Mouse (Mus musculus): ENCODE measurements at regions not wholly inside any gene's neighbourhood (a gene's known extent, or its start where the extent isn't known, plus 50 kb on each side); places are given as distances from the start of the nearest gene placed in this dataset.

DNA sequence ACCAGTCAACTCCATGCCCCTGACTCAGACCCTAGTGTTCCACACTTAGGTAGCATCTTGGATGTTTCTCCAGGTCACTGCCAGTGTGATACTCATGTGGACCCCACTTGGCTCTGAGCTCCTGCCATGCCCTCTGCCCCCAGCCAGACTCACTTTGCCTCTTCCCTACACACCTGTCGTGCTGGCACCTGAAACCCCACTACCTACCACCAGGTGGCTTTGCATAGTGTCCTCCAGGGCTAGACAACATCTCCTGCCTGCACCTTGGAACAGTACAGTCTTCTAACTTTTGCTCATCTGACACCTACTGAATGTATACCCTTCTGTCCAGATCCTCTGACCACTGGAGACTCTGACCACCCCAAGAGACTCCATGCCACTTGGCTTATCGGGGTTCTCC is 80.6 kb downstream of the Fam53a start:
- no peak for DNase-seq (ENCODE audit: low spot score)

DNA sequence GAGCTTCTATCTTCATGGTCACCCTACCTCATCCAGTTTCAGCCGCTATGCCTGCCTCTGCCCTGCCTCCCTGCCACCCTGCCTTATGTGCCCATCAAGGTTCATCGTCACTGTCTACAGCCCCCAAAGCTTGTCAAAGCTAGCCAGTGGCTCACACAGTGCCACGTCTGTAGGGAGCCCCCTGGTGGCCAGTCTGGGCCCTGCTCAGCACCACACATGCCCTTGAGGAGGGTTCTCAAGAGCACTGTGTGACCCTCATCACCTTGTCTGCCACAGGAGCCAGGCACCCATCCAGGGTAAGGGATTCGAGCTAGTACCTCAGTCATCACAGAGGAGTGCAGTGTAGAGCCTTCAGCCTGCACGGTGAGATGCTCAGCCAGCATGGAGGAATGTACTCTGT is 86.1 kb downstream of the Fam53a start:
- peak; percentile 42 for DNase-seq (ENCODE audit: low spot score)

DNA sequence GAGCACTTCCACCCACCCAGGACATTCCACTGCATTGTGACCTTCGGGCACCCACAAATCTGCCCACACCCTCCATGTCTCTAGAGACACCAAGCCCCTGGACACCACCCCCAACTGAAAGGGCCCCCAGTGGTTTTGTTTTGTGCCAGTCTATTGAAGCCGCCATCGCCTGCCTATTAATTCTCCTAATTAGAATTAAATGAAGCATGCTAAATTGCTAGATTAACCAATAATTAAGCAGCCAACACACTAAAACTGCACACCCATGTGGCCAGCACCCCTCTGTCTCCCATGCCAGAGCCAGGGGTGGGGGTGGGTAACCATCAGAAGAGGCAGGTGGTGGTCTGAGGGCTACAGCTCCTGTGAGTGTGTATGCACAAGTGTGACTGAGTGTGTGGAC is 86.8 kb downstream of the Fam53a start:
- no peak for DNase-seq (ENCODE audit: low spot score)

DNA sequence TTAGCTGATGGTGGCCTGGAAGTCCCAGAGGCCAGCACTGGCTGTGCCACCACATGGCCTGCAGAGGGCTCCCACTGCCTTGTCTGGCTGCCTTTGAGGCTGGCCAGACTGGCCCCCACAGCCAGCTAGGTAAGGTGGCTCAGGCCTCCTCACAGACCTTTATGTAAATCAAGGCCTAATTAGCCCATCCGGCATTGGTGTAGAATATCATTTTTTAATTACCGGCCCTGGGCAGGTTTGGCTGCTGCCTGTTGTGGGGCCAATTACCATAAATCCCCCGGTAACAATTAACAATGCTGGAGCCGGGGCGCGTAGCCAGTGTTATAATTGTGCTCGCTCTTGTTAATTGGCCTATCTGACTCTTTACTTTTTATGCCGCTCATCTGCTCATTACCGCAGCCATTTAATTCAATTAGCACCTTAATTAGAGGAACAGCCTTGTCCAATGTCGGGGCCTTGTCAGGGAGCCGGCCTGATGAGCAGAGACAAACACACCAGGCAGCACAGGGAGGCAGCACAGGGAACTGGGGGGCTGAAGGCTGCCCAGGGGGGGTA is 87.4 kb downstream of the Fam53a start:
- no peak for DNase-seq (ENCODE audit: low spot score)

DNA sequence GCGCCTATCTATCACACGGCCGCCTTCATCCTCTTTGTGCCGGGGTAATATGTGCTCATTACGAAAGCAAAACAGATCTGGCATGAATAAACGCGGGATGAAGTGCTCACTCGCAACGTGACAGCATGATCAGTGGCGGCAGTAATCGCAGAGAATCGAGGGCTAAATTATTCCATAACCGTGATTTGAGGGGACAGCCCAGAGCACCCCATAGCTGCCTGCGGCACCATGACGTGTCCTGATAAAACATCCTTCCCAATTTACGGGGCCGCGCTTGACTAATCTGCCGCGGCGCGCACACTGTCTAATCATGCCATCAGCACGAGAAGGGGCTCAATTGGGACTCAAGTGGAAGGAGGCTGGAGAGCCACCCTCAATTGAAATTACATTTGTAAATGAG is 89.2 kb downstream of the Fam53a start:
- no peak for DNase-seq (ENCODE audit: low spot score)

DNA sequence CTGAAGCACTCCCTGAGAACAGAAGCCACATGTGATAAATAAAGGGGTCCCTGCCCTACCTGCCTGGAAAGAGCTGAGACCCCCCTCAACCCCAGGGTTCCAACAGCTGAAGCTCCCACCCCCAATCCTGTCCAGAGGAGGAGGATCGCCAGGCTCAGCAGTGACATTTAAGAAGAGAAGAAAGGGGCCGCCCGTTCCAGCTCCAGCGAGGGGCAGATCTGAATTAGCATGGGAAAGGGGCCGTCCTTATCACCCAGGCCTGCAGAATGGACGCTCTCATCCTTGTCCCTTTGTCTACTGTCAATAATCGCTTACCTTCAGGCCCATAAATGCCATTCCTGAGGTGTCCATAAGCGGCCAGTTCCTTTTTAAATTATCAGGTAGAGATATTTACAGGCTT is 92.0 kb downstream of the Fam53a start:
- no peak for DNase-seq (ENCODE audit: low spot score)

DNA sequence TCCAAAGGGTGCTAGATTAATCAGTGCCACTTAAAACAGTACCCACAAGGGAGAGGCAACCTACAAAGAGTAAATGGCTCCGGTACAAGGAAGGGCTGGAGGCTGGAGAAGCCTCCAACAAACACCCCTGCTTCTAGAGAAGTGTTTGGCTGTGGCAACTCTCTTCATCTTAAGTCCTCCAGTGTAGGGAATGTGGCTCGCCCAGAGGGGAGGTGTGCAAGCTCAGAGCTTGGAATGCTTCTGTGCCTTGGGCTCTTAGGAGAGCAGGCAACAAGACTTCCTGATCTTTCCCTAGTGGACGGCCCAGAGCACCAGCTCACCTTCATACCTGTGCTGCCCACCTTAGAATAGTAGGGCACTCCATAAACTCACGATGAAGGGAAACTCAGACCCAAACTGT is 92.4 kb downstream of the Fam53a start:
- DNase-seq (ENCODE audit: low spot score), result no peak

DNA sequence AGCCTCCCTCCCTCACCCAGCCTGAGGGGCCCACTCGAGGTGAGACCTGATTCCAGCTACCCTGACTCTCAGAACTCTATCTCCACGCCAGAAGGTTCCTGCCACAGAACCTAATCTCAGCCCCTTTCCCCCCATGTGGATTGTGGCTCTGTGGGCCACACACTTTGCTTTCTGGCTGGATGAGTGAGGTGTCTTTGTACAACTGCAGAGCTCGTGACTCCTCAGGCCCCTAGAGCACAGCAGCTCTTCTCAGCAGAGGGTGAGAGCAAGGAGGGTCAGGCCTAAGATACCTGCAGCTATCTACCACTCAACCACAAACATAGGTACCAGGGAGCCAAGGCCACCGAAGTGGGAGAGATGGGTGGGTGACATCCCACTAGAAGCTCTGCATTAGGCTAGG is 93.2 kb downstream of the Fam53a start:
- no peak for DNase-seq (ENCODE audit: low spot score)

DNA sequence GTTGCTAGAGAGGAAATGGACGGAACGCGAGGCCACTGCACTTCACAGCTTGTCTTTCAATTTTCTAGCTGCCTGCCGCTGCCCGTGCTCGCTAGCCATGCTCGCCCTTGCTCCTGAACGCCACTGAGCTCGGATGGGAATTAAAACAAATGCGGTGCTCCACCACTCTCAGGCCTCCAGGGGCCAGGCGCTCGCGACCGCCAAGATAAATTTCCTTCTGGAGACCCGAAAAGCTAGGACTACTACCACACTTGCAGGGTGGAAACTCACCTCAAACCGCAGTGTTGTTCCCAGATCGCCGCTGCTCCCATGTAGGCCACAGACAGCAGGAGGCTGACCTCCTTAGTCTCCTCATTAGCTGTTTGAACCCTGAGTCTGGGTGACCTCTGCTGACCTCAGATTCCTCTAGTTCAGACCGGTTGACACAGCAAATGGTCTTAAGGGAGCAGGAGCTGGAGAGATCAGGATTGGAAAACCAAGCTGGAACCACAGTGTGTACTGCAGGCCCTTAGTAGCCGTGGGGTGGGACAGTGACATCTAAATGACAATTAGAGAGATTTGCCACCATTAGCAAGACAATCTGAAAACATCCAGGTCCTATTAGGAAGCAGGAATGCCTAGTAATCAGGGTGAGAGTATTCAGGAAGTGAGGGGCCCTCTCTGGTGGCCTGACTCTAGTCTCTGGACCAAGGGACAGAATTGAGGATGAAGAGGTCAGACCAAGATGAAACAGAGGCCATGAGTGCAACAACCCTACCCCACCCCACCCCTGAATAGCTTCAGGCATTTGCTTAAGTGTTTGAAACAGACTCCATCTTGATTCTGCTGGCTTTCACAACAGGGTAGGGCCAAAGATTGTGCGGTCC is 94.1 kb downstream of the Fam53a start:
- DNase-seq (ENCODE audit: low spot score), result no peak

DNA sequence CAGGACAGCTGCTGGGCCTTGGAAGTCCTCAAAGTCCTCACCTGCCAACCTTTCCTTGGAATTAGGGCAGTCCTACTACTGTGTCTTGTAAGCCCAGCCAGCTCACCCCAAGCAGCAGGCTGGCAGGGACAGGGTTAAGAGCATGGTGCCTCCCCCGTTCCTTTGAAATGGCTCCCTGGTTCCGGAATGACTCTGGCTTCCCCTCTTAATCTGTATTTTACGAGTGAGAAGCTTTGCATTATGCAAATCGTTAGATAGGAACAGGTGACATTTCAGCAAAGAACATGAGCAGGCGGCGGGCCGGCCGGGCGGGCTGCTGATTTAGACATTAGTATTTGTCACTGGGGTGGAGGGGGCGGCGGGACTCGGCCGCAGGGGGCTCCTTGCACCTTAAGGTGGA is 95.1 kb downstream of the Fam53a start:
- no peak for DNase-seq (ENCODE audit: low spot score)

DNA sequence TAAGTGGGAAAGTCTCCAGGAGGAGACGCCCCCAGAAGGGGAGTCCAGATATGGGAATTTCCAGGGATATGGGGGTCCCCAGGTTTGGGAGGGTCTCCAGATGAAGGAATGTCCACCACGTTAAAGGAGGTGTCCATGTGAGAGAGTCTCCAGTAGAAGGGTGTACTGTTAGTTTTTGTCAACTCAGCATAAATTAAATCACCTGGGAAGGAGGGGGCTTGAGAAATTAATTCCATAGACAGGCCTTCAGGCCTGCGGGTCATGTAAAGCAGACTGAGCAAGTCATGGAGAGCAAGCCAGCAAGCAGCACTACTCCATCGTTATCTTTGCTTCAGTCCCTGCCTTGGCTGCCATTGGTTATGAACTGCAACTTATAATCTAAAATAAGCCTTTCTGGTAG is 96.2 kb downstream of the Fam53a start:
- no peak for DNase-seq (ENCODE audit: low spot score)

DNA sequence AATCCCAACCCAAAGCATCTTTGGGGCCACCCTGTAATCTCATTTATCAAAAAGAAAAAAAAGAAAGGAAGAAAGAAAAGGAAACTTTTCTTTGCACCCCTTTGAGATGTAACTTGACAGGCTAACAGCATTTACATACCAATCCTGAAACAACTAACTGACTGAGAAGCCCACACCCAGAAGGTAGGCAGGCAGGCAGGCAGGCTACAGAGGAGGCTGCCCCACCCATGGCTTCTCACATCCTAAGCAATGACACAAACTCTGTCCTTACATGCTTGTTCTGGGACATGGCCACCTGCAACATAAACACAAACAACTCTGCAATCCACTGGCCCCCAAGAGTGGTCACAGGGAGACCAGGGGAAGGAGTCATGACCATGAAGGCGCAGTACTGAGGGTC is 97.5 kb upstream of the Nkx1-1 start:
- DNase-seq (ENCODE audit: low spot score), result no peak

DNA sequence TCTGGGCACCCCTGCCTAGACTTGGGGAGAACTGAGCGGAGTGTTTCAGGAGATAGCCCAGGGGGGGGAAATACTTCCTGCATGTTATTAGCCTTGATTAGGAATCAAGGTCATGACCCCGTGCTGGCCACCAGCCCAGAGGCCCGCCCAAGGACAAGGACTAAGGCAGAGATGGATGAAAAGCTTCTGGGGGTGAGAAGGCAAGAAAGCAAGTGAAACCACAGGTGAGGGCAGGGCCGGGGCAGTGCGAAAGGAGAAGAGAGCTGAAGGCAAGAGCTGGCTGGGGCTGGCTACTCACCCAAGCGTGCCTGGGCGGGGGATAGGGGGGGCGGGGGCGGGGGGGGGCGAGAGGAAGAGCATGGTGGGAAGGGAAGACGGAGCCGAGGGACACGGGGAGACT is 96.0 kb upstream of the Nkx1-1 start:
- no peak for DNase-seq (ENCODE audit: low spot score)

DNA sequence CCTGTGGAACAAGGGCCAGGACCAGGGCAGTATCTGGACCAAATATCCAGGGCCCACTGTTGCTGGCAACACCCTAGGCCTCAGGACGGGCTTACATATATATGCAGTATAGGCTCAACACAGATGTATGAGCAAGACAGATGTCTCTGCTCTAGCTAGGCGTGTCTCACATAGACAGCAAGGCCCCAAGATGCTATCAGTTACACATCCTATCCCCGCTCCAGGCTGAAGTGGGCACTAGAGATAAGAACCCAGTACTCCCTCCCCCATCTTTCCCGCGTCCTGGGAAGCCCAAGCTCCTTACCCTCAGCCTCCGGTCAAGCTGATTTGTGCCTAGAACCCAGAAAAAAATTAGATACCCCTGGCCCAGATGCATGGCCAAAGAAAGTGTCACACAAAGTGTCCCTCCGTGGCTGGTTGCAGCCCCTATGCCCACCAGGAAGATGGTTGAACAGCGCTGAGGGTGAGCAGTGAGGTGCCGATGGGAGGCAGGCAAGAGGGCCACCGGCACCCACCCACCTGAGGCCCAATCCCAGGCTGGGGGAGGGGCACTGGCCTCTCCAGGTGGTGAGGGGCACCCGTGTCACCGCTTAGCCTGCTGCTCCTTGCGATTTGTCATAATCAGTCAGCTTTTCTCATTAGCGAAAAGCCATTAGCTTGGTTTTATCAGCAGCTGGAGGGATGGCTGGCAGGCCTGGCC is 95.3 kb upstream of the Nkx1-1 start:
- DNase-seq (ENCODE audit: low spot score), result peak; percentile 55

DNA sequence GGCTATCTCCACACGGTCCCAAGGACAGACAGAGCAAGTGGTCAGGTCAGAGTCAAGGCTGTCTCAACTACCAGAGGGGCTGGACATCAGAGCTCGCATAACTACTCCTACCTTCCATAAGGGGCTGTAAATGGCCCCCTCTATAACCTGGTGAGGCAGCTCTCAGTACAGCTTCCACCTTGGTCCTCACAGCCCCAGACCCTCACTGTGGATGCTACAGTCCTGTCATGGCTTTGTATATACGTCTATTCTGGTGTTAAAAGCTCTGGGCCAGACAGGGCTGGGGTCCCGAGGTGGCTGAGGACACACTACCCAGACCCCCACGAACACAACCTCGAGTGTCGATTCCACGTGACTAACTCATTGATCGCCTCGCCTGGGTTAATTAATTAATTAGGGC is 94.0 kb upstream of the Nkx1-1 start:
- DNase-seq (ENCODE audit: low spot score), result no peak

DNA sequence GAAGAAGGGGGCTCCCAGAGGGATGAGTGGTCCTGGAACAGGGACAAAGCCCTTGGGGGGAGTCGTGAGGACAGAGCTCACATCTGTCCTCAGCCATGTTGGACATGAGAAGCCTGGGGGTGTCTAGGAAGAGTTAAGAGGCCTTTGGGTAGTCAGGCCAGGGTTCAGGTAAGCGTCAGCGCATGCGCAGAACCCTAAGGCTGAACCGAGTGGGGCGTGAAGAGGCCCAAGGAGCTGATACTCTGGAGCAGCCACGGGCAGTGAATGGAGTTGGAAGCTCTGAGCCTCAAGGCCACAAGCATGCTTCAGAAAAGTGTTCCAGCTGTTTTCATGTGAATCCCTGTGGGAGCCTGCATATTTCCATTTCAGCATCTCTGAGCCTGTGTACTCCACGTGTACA is 93.5 kb upstream of the Nkx1-1 start:
- DNase-seq (ENCODE audit: low spot score), result no peak

DNA sequence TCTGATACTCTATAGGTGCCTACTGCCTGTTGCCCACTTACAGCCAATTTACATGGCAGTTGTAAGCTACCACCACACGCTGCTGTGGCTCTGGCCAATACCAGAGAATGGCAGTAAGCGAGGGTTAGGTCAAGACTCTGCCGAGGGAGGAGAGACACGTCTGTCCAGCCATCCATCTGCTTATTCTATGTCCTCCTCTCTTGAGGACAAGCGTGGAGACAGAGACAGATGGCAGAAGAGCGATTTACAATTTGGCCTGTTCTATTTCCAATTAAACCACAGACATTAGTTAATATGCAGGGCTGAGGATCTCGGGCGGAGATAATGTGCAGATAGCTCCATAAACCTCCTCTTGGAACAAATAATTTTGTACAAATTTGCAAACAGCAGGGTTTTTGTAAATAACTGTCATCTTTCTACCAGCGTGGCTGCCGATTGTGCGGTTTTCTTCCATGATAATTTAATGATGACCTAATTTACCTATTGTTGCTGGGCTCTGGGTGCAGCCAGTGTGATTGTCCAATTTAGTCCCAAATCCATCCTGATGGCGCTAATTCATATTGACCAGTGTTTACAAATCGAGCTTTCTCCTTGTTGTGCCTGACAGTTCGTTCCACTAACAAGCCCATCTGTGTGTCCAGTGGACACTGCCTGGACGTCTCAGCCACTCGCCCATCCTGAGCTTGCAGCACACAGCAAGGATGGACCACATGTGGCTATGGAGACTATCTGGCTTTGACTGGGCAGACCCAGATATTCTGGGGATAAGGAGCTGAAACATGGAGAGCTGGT is 88.4 kb upstream of the Nkx1-1 start:
- no peak for DNase-seq (ENCODE audit: low spot score)

DNA sequence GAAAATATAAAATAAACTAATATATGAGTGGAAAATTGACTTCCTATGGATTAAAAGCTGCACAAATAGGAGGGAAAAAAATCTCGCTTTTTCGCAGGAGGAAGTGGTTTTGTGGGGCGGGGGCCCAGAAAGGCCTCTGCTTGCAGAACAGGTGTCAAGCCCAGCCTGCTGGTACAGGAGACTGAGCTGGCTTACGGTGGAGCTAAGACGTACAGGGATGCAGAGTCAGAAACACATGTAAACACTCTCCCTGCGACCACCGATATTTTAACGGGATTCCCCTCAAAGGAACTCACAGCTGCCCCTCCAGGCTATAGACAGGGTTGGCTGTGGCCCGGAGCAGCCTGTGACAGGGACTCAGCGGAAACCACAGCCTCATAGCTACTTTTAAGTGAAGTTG is 87.1 kb upstream of the Nkx1-1 start:
- no peak for DNase-seq (ENCODE audit: low spot score)

DNA sequence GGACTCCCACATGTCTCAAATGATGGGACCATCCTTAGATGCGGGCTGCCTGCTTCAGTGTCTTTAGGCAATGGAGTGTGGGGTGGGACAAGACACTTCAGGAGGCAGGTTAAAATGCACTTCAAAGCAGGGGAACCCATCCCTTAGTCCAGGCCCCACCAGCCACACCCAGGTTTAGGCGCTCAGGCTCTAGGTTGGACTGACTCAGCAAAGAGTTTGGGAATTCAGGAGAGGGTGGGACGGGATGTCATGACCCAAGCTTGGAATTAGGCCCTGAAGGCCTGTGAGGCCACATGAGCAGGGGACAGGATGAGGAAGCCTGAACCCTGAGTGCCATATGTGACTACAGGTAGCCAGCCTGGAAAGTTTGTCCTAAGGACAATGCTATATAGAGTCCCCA is 85.6 kb upstream of the Nkx1-1 start:
- no peak for DNase-seq (ENCODE audit: low spot score)

DNA sequence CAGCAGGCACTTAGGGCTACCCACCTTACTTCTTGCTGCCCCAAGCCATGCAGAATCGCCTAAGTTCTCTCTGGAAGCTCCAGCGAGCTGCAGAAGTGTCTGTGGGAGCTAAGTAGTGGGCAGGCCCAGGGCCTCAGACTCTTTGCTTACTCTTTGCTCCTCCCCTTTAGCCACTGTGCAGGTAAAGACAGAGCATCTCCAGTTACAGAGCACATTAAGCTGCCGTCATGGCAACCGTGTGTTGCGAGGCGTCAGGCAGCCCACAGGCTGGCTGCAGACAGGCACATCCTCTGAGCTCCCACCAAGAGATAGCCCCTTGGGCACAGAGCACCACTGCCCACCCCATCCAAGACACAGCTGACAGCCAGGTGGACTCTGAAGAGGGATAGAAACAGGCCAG is 85.1 kb upstream of the Nkx1-1 start:
- no peak for DNase-seq (ENCODE audit: low spot score)

DNA sequence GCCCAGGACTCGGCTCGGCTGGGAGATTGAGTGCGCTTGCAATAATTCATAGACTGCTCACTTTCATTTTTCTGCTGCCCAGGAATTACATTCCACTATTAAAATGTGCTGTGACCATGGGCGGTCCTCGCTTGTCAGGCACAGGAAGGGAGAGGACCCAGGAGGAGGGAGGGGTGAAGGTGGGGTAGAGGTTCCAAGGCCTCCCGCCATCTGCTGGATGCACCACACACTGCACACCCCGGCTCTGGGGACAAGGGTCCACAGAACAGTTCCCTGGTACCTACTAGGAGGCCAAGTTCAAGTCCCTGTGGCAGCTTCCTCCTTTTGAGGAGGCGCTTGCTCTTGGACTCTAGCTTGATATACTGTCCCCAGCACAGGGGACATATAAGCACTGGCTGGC is 83.8 kb upstream of the Nkx1-1 start:
- no peak for DNase-seq (ENCODE audit: low spot score)

DNA sequence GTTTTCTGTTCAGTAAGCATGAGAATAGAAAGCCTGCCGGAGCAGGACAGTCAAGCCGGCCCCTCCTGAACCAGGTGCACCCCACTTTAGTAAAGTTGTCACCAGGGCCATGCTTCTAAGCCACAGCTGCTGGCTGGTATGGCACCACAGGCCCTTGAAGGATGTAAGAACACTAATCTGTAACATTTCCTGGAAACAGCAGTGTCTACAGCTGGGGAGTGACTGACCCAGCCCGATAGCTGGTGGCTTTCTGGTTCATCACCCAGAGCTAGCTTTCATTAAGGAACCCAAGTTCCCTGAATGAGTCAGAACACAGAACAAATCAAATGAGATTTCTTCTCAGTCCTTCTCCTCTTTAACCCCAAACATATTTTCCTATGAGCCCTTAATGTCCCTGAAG is 82.4 kb upstream of the Nkx1-1 start:
- no peak for DNase-seq (ENCODE audit: low spot score)
